Mouse (Mus musculus) right cerebral cortex, postnatal 10 days (tissue): ENCODE measurements around the gene Ssc5d.
A peak's percentile ranks its signal among the peaks of the same experiment; 100 is the strongest.

ENCODE experiments used
- DNase-seq, 2 experiments: peaks; one replicate each; pipeline ENCODE4 v3.0.0; 2021; ENCODE audit warnings: low spot score in 2 of 2

Gene Ssc5d

GRCm38 (mm10) chr7:4919971-4920370 is 5.6 kb upstream of the Ssc5d start:
- DNase-seq: no peak

- no peak for DNase-seq
Observed at GRCm38 (mm10) chr7:4920496-4920895, 5.1 kb upstream of the Ssc5d start.

DNA sequence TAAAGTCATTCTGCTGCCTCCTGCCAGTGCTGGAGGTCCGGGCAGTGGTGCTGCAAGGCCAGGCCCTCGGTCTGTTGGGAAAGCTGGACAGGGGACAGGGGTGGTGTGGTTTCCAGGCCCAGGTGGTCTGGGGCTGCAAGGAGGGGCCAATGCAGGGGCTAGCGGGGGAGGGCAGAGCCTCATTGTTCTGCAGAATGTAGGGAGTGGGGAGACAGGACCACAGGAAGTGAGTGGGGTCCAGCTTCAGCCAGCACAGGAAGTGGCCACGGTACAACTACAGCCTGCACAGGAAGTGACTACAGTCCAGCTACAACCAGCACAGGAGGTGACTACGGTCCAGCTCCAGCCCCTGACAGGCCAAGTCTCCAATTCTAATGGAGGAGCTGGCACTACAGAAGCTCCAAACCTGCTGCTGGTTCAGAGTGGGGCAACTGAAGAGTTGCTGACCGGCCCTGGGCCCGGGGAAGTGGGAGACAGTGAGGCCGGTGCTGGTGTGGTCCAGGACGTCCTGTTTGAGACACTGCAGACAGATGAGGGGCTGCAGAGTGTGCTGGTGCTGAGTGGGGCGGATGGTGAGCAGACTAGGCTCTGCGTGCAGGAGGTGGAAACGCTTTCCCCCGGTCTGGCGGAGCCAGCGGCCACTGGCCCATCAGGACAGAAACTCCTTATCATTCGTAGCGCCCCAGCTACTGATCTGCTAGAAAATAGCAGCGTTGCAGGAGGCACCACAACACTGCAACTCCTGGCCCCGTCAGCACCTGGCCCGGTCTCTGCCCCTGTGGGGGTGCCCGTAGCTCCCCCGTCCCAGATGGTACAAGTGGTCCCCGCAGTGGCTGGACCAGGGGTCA is 4.4 kb upstream of the Ssc5d start:
- peak in 1 of 2 experiments; percentile 37 for DNase-seq

- no peak for DNase-seq
Observed at GRCm38 (mm10) chr7:4921824-4922482, 3.6 kb upstream of the Ssc5d start, which contains the start of gene Nat14. TSS of gene Nat14 (plus strand) at chr7:4922028.

DNA sequence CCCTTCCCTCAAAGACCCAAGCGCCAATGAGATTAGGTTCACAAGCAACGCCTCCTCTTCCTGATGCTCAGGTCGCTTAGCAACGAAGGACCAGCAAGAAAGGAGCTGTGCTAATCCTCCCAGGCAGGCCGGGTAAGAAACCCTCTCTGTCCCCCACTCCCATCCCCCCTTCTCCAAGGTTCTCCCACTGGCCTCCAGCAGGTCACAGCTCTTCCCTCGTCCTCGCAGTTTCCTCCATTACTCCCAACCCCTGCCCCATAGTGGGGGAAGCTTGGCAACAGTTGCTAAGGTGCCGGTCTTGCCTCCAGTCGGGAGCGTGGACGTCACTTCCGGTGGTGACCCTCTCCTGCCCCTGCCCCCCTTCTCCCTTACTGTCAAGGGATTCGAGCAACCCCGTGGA is 3.1 kb upstream of the Ssc5d start:
- peak; percentile 94 to 96 for DNase-seq

DNA sequence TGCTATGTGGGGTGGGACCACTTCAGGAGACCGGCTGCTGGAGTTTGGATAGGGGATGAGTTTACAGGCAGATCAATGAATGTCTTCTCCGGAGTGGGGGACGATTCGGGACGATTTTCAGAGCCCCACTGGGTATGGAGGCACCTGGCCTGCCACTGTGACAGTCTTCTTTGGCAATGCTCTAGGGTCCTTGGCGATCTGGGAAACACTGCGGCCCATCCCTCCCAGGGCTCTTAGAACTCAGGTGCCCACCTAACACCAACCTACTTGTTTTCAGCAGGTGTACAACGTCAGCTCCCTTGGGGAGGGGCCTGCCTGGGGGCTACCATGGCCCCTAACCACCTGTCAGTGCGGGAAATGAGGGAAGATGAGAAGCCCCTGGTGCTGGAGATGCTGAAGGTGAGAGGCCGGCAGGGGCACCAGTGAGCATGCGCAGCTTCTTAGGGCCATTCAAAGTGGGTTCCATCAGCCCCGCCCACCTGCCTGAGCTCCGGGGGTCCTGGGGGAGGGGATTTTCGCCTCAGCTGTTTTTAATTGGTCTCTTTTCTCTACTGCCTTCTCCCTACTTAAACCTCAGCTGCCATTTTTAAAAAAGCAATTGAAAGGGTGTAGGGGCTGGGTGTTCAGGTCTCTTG is 2.5 kb upstream of the Ssc5d start:
- peak; percentile 93 for DNase-seq

- DNase-seq: peak; percentile 75 to 76
Observed at GRCm38 (mm10) chr7:4923586-4924364, 1.8 kb upstream of the Ssc5d start.

- DNase-seq: no peak
Observed at GRCm38 (mm10) chr7:4924483-4924882, 1.1 kb upstream of the Ssc5d start.

DNA sequence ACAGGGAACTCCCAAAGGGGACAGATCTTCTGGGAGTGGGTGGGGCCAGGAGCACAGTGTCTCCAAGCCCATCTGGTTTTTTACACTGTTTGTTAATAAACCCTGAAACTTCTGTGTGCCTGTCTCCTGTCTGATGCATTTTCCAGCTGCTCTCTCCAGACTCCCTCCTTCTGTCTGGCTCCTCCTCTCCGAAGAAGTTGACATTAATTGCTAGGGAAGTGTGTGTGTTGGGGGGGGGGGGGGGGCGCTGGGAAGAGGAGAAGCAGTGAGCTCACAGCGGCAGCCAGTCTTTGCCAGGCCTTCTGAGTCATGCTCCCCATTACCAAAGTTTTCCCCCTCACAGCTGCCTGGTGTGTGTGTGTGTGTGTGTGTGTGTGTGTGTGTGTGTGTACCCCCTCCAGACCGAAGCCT is 689 bp upstream of the Ssc5d start:
- DNase-seq: no peak

- DNase-seq: no peak
Observed at GRCm38 (mm10) chr7:4926849-4927248, 1.3 kb downstream of the Ssc5d start.

DNA sequence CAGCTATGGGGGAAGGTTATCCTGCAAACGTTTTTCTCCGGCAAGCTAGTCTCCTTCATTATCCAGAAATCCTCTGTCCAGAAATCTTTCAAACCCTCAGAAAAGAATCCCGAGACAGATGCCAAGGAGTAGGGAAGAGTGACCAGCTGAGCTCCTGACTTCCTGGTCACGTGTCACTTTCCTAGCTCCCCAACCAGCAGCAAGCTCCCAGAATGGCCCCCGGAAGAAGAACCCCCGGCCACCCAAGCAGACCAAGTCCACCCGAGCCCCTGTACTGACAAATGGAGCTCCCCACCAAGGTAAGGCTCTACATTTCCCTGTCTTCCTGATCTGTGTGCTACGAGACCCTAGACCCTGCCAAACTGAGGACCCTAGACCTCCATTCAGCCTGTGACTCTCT is 2.1 kb downstream of the Ssc5d start:
- DNase-seq: no peak

GRCm38 (mm10) chr7:4928323-4928722 is 2.7 kb downstream of the Ssc5d start:
- no peak for DNase-seq

- no peak for DNase-seq
Observed at GRCm38 (mm10) chr7:4933103-4933502, 7.5 kb downstream of the Ssc5d start.

GRCm38 (mm10) chr7:4934160-4934914 is 8.8 kb downstream of the Ssc5d start:
- no peak for DNase-seq

DNA sequence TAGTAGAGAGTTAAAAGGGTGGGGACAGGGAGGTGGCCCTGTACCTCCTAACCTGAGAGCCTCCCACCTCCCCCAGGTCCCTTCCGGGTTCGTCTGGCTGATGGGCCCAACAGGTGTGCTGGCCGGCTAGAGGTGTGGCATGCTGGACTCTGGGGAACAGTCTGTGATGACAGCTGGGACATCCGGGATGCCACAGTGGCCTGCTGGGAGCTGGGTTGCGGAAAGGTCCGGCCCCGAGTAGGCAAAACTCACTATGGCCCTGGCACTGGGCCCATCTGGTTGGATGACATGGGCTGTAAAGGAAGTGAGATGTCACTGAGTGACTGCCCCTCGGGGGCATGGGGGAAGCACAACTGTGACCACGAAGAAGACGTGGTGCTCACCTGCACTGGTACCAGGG is 11.2 kb downstream of the Ssc5d start:
- DNase-seq: no peak

DNA sequence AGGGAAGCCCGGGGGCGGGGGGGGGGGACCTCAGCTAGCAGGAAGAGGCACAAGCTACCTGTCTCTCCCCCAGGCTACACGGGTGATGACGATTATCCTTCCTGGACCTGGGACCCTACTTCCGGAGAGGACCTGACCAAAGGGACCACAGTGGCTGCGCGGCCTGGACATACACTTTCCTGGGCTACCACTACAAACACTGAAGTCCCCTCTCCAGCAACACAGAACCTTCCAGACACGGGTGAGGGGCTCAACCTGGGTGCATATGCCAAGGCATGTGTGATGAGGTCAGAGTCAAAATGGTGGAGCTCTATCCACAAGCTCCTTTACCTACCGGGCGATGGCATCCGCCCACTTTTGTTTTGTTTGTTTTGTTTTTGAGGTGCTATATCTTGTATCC is 11.8 kb downstream of the Ssc5d start:
- no peak for DNase-seq

DNA sequence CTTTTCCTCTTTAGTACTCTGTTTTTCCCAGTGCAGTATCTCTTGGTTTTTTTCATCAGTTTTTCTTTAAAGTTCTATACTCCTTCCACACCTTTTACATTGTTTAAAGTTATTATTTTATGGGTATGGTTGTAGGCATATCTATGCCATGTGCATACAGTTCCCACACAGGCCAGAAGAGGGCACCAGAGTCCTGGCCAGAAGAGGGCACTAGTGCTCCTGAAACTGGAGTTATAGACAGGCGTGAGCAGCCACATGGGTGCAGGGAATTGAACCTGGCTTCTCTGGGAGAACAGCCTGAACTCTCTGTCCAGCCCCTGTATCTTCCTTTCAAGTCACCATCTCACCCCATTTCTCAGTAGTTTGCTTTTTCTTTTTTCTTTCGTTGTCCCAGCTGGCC is 12.9 kb downstream of the Ssc5d start:
- DNase-seq: peak in 1 of 2 experiments; percentile 75

DNA sequence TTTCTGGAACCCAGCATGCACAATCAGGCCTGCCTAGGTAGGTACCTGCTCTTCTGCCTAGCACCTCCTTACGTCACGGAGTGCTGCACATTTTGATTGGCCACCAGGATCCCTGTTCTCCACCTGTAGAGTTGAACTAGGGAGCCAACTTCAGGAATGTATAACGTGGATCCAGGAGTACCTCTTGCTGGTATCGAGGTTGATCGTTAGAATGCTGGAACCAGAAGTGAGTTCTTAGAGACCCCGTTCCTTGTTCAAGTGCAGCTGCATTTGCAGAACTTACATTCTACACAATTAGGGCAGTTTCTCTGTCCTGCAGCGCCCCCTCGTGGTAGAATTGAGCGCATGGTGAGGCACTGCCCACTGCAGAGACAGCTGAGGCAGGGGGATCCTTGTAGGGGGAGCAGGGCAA is 14.5 kb downstream of the Ssc5d start:
- DNase-seq: peak; percentile 72 to 85

DNA sequence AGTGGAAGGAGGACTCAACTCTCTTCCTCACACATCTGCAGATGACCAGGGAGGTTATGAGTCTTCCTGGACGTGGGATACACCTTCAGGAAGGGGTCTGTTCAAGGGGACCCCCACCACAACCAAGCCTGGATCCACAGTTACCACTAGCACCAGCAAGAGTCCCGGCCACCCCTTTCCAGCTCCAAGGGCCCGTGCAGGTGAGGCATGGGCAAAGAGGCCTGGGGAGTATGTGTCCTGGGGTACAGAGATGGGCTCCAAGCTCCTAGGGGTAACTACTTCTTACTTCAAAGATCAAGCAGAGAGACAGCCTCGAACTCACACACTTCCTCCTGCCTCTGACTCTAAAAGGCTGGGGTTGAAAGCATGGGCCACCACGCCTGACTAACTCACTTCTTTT is 17.1 kb downstream of the Ssc5d start:
- no peak for DNase-seq

- DNase-seq: peak; percentile 91
Observed at GRCm38 (mm10) chr7:4943223-4943815, 17.7 kb downstream of the Ssc5d start.

DNA sequence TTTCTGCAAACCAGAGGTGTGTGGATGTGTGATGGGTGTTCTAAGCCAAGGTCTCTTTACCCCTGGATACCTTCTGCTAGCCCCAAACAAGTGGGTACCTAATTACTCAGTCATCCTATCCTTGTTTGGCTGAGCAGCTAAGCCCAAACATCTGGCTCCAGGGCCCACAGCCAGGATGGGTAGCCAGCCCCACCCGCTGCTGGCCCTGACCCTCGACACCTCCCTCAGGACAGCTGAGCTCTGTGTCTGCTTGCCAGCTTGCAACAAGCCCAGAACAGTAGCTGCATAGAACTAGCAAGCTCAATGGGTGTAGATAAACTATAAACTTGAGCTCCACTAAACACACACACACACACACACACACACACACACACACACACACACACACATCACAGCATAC is 22.3 kb downstream of the Ssc5d start:
- no peak for DNase-seq
